Mouse (Mus musculus) kidney, adult 2 months (tissue): ENCODE results near the gene 1700129C05Rik. TPM values are rescaled to one million over a fixed set of nuclear protein-coding genes. Genes with fewer than 3 reads are reported as not detected.

Source experiments
- DNase-seq: peaks from one replicate; pipeline ENCODE4 v3.0.0; 2021
- H3K27ac ChIP-seq: fragments of 200-500 bp; 2 replicates; pipeline ENCODE4 v1.5.1; 2012; ENCODE audit warnings: low read depth, low read length, control low read depth, inconsistent platforms; ENCODE audit not compliant: insufficient read depth
- H3K27me3 ChIP-seq: fragments of 200-500 bp; replicated peaks from 2 replicates; pipeline ENCODE4 v1.6.1; 2012; ENCODE audit warnings: mild to moderate bottlenecking, moderate library complexity, low read length, inconsistent platforms; ENCODE audit not compliant: control insufficient read depth, insufficient read depth
- H3K36me3 ChIP-seq: fragments of 200-500 bp; 2 replicates; pipeline ENCODE4 v1.6.1; 2012; ENCODE audit warnings: mild to moderate bottlenecking, moderate library complexity, low read length, inconsistent platforms; ENCODE audit not compliant: control insufficient read depth, insufficient read depth
- H3K4me1 ChIP-seq: fragments of 200-500 bp; 2 replicates; pipeline ENCODE4 v1.6.1; 2011; ENCODE audit warnings: low read length; ENCODE audit not compliant: control insufficient read depth, insufficient read depth
- H3K4me3 ChIP-seq: fragments of 200-500 bp; 2 replicates; pipeline ENCODE4 v1.5.1; 2011; ENCODE audit warnings: mild to moderate bottlenecking, low read depth, low read length, control low read depth; ENCODE audit not compliant: insufficient read depth
- CTCF ChIP-seq: fragments of 200-500 bp; conservative IDR thresholded peaks from 2 replicates; pipeline ENCODE4 v1.5.1; 2011; ENCODE audit warnings: low read depth, mild to moderate bottlenecking, control low read depth, low read length, moderate library complexity, mixed read lengths; ENCODE audit not compliant: insufficient read depth, insufficient read length
- POLR2A ChIP-seq: fragments of 200-500 bp; IDR thresholded peaks from one replicate; pipeline ENCODE4 v1.6.1; 2011; ENCODE audit warnings: low read depth, low read length, control low read depth
- WGBS: fragments of 180-500 bp; shearing (Covaris S2); methylation state at CpG from one replicate; pipeline ENCODE4 v1.1.7; 2018; 5-methylcytosine and 5-hydroxymethylcytosine counted together
- polyA plus RNA-seq: library from polyadenylated mRNA; depleted of rRNA; stranded (reverse); fragments of >200 nt; gene quantifications from 2 replicates; pipeline ENCODE4 v1.2.3, GENCODE M21; 2012; rRNA removed

1700129C05Rik gene
- polyA plus RNA-seq, 1 experiment, result not detected

DNA sequence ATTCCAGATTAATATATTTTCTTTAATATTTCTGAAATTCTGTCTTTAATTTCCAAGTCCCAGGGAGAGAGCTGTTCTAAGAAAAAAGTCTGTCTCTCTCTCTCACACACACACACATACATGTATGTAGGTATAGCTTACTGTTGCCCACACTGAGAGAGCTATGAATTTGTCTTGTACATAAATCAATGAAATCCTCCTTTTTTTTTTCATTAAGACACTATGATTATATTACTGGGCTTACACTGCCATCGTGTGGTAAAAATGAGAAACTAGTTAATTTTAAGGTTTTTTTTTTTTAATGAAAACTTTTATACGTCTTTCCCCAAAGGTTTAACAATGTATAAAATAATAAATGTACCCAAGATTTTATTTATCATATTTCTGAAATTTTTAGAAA, 28.4 kb downstream of the 1700129C05Rik start:
- Histone ChIP-seq H3K27me3 (no peaks in the 10 kb centered on the region), H3K36me3 (no peaks in the 10 kb centered on the region), H3K27ac (no peak overlapping the region), H3K4me1 (no peaks in the 10 kb centered on the region), H3K4me3 (no peak overlapping the region)
- TF ChIP-seq CTCF, result no peak
- 2% methylated on average over 2 of the region's 2 CpGs for WGBS
- peak; percentile 4 for DNase-seq

DNA sequence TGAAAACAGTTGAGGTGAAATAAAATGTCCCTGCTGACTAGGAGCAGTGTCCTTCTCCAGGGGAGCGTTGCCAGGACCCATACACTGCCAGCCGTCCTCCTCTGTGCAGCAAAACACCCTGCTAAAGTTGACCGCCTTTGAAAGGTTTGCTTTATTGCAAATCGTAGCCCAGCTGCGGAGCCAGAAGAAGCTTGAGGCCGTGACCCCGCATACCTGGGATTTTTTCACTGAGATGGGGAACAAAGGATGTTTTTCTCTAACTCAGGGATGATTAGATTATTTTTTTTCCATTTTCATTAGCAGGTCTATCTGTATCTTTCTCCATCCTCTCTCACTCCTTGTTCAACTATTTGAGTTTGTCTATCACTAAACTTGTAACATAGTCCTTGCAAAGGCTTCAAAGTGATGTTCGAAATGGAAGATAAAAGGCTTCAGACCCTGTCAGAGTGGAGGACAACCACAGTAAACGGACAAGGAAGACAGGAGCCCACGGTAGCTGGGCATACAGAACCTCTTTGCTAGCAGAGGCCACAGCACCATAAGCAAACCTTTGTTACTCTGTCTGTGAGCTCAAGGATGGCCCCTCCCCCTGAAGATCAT, 38.6 kb downstream of the 1700129C05Rik start:
- no peak for TF ChIP-seq CTCF
- no peak for TF ChIP-seq POLR2A
- H3K4me1 ChIP-seq, result no peaks in the 10 kb centered on the region
- H3K27ac ChIP-seq, result no peak overlapping the region
- no peak overlapping the region for H3K4me3 ChIP-seq
- no peaks in the 10 kb centered on the region for H3K27me3 ChIP-seq
- 38% methylated on average over 10 of the region's 10 CpGs for WGBS
- H3K36me3 ChIP-seq, result no peaks in the 10 kb centered on the region
- no peak for DNase-seq

DNA sequence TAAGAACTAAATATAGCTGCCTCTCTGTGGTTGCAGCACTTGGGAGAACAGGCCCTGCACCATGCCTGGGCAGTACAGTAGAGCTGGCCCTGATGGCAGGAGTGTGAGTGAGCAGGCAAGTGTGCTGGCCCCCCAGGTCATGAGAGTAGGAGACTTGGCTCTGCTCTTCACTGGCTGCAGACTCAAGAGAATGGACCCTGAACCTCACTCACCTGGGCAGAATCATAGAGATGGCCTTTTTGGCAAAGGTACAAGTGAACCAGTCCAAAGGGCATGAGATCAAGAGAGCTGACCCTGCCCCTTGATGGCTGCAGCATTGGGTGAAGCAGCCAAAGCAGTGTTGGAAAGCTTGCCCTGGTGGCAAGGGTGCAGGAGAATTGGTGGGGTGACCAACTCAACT, 49.1 kb downstream of the 1700129C05Rik start:
- no peak overlapping the region for H3K4me3 ChIP-seq
- no peaks in the 10 kb centered on the region for H3K36me3 ChIP-seq
- DNase-seq, result peak; percentile 93
- no peaks in the 10 kb centered on the region for H3K4me1 ChIP-seq
- no peaks in the 10 kb centered on the region for H3K27me3 ChIP-seq
- TF ChIP-seq CTCF, result no peak
- no peak for TF ChIP-seq POLR2A
- no peak overlapping the region for H3K27ac ChIP-seq

DNA sequence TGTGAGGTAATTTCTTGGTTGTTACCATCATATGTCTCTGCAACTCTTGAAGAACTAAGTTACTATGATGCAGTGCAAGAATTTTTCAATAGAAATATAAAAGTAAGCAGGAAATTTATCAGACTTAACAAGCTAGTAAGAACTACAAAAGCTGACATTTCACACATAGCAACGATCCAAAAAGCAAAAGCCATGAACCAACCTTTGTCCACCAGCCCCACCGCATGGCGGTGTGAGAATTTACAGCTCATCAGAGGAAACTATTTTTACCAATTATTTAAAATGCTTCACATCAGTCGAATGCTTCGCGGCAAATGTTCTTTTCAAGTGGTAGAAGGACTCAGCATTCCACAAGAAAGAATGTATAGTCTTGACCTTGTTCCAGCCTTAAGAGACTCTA, 58.3 kb downstream of the 1700129C05Rik start:
- H3K27me3 ChIP-seq, result no peaks in the 10 kb centered on the region
- no peak overlapping the region for H3K4me3 ChIP-seq
- H3K27ac ChIP-seq, result no peak overlapping the region
- DNase-seq, result peak; percentile 48
- 18% methylated on average over 6 of the region's 6 CpGs for WGBS
- no peaks in the 10 kb centered on the region for H3K4me1 ChIP-seq
- TF ChIP-seq POLR2A, result no peak
- TF ChIP-seq CTCF, result peak; percentile 76
- H3K36me3 ChIP-seq, result no peaks in the 10 kb centered on the region

Other genes with a start within 250 kb of the 1700129C05Rik start
- gene Gm5142, start 35.9 kb upstream of the 1700129C05Rik start, polyA plus RNA-seq, result 0.23 TPM in 2 replicates
- gene Rcbtb1, start 58.3 kb upstream of the 1700129C05Rik start, polyA plus RNA-seq, result 11.9 and 13.2 TPM in 2 replicates
- gene Gm6904, start 117.3 kb upstream of the 1700129C05Rik start, polyA plus RNA-seq, result 0.11 TPM in 1 of 2 replicates, not detected in the other
- gene Phf11a, start 154.6 kb upstream of the 1700129C05Rik start, polyA plus RNA-seq, result 0.50 and 0.94 TPM in 2 replicates
- 1.1 and 2.3 TPM in 2 replicates for gene Phf11b, start 198.5 kb upstream of the 1700129C05Rik start, polyA plus RNA-seq
- 6.3 and 8.0 TPM in 2 replicates for gene Phf11d, start 222.6 kb upstream of the 1700129C05Rik start, polyA plus RNA-seq